Mouse (Mus musculus) right cerebral cortex, postnatal 25 days (tissue): ENCODE measurements around the gene Ctsm.
"Not testable (repeated sequence)": the region's sequence is repeated elsewhere in the genome, so short reads cannot be mapped to it uniquely, and the experiment has no call there.

Experiments used
- DNase-seq: peaks from one replicate; pipeline ENCODE4 v3.0.0; 2022

Gene Ctsm

GRCm38 (mm10) chr13:61541631-61542030, at the start of gene Ctsm:
Gene Ctsm, minus strand, starts transcription at chr13:61541839.
- no peak for DNase-seq

- DNase-seq, result no peak
These were observed 28.4 kb upstream of the Ctsm start, which contains the start of gene Cts3 for GRCm38 (mm10) chr13:61570027-61570426. Gene Cts3, minus strand, starts transcription at chr13:61570127.

DNA sequence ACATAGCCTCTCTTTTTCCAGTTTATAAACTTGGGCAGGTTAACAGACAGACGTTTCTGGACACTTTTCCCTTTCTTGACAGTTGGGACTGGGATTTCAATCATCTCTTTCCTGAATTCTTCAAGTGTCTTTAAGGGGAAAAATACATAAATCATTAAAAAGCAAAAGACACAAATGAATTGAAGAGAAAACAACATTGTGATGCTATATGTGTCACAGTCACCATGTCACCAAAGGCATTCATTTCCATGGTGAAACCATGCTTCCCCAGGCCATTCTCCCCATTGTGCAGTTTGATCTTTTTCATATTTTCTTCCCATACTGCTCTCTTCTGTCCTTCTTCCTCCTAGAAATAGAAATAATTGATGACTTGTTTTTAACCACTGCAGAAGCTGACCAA, 26.4 kb upstream of the Ctsm start, which contains the start of gene Gm49352:
Gm49352 (minus strand) TSS at position 101 of the 400 bp plus-strand sequence.
- not testable (repeated sequence) for DNase-seq
